Mouse (Mus musculus) intestine, embryonic 14.5 days (tissue): Measurements from ENCODE around the gene Ccdc61. TPM values are rescaled to one million over a fixed set of nuclear protein-coding genes. Genes with fewer than 3 reads are reported as not detected.
"Not testable (repeated sequence)": the region's sequence is repeated elsewhere in the genome, so short reads cannot be mapped to it uniquely, and the experiment has no call there.

Experiments
- ATAC-seq: fragments of 200-750 bp; cut with Nextera tagmentation; replicated peaks from 2 replicates; pipeline ENCODE4 v1.8.0; 2017; ENCODE audit warnings: low read depth, moderate number of reproducible peaks, moderate TSS enrichment, moderate library complexity; ENCODE audit not compliant: low FRiP score, low TSS enrichment
- DNase-seq: peaks from one replicate; pipeline ENCODE4 v3.0.0-alpha.2; 2018; ENCODE audit warnings: low spot score
- H3K27ac ChIP-seq: fragments of 300-500 bp; sonication (generic); 2 replicates; pipeline ENCODE4 v1.5.1; 2014; ENCODE audit warnings: low read depth, mild to moderate bottlenecking, control low read depth
- H3K27me3 ChIP-seq: fragments of 300-500 bp; sonication (generic); replicated peaks from 2 replicates; pipeline ENCODE4 v1.6.1; 2014; ENCODE audit warnings: low read length, control low read depth; ENCODE audit not compliant: control insufficient read depth, insufficient read depth
- H3K36me3 ChIP-seq: fragments of 300-500 bp; sonication (generic); 2 replicates; pipeline ENCODE4 v1.6.1; 2014; ENCODE audit warnings: low read length, control low read depth; ENCODE audit not compliant: control insufficient read depth, insufficient read depth
- H3K4me1 ChIP-seq: fragments of 300-500 bp; sonication (generic); replicated peaks from 2 replicates; pipeline ENCODE4 v1.6.1; 2014; ENCODE audit warnings: low read length, control low read depth, mixed read lengths; ENCODE audit not compliant: control insufficient read depth, insufficient read depth
- H3K4me2 ChIP-seq: fragments of 300-500 bp; sonication (generic); 2 replicates; pipeline ENCODE4 v1.6.1; 2014; ENCODE audit warnings: low read length
- H3K4me3 ChIP-seq: fragments of 300-500 bp; sonication (generic); 2 replicates; pipeline ENCODE4 v1.5.1; 2014; ENCODE audit warnings: low read depth, low read length, control low read depth, mixed read lengths
- H3K9ac ChIP-seq: fragments of 300-500 bp; sonication (generic); 2 replicates; pipeline ENCODE4 v1.6.1; 2014; ENCODE audit warnings: mild to moderate bottlenecking, low read length
- H3K9me3 ChIP-seq: fragments of 300-500 bp; sonication (generic); 2 replicates; pipeline ENCODE4 v1.6.1; 2016; ENCODE audit warnings: low read length, control low read depth; ENCODE audit not compliant: control insufficient read depth
- WGBS: fragments of 180-500 bp; shearing (Covaris S2); extraction: QIAGEN DNeasy Blood & Tissue Kit; methylation state at CpG from one replicate; pipeline ENCODE4 v1.1.7; 2014; 5-methylcytosine and 5-hydroxymethylcytosine counted together
- polyA plus RNA-seq: library from polyadenylated mRNA; unstranded; fragments of >200 nt; fragmentation: Nextera tagmentation; extraction: Ambion mirVana; gene quantifications from 2 replicates; pipeline ENCODE4 v1.2.1, GENCODE M21; 2014

Ccdc61 gene
- polyA plus RNA-seq, 1 experiment from 2014 or later: 21.7 TPM

DNA sequence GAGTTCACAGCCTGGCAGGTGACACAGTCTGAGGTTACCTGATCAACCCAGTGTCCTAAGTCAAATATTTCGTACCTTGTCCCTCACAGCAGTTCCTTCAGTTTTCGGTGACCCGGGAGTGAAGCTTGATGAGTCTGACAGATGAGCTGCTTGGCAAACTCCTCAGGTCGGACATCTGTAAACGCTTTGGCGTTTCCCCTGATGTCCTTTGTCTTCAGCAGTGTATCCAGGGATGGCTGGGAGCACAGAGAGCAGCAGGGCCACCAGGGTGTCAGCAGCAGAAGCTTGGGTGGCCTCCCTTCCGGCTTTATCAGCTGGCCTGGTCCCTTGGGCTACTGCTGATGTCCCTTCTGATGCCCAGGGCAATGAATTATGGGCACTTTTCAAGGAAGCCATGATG, 31.5 kb downstream of the Ccdc61 start:
- Histone ChIP-seq H3K27ac (no peak overlapping the region), H3K9ac (no peak overlapping the region), H3K9me3 (no peaks in the 10 kb centered on the region), H3K4me2 (no peak overlapping the region), H3K4me1 (no peaks in the 10 kb centered on the region), H3K36me3 (no peaks in the 10 kb centered on the region), H3K4me3 (no peak overlapping the region), H3K27me3 (no peaks in the 10 kb centered on the region)
- ATAC-seq (no peak), DNase-seq (no peak)
- 68% methylated on average over 7 of the region's 7 CpGs for WGBS

DNA sequence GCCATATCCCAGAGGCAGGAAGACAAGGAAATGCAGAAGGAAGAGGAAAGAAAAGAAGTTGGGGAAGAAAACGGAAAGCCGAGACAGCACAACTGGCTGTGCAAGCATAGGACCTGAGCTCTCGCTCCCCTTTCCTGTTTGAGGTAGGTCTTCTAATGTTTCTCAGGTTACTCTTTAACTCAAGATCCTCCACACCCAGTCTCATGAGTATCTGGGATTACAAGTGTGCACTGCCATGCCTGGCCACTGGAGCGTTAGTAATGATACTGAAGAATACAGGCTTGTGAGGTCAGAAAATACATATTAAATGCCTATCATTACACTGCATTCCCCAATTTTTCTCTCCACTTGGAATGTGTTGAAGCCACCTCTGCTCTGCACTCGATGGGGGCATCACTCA, 34.8 kb downstream of the Ccdc61 start:
- H3K36me3 ChIP-seq: no peaks in the 10 kb centered on the region
- 84% methylated on average over 5 of the region's 5 CpGs for WGBS
- ATAC-seq: no peak
- H3K4me3 ChIP-seq: no peak overlapping the region
- DNase-seq: no peak
- H3K4me2 ChIP-seq: no peak overlapping the region
- 0 out of 2 replicates have a peak, but pooled peaks cover 3% of the 10 kb centered on the region for H3K4me1 ChIP-seq
- H3K9ac ChIP-seq: no peak overlapping the region
- H3K9me3 ChIP-seq: no peaks in the 10 kb centered on the region
- H3K27ac ChIP-seq: no peak overlapping the region
- H3K27me3 ChIP-seq: no peaks in the 10 kb centered on the region

DNA sequence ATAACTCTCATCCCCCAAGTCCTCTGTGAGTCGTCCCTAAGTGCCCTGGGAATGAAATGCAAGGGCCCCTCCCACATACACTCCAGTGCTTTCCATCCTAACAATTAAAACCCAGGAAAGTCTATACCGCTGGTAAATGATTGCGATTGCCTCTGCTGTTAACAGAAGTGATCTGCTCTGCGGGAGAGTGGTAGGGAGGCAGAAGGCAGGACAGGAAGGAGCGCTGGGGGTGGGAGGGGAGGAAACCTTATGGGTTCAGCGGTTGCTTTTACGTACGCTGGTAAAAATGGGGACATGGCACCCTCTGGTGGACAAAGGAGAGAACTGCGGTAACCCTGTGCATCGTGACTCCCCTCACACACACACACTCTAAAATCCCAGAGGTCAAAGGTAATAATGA, 37.0 kb downstream of the Ccdc61 start:
- H3K27me3 ChIP-seq: no peaks in the 10 kb centered on the region
- H3K4me3 ChIP-seq: peak overlapping the region; percentile 35
- H3K4me1 ChIP-seq: 0 out of 2 replicates have a peak, but pooled peaks cover 3% of the 10 kb centered on the region
- peak; percentile 71 for ATAC-seq
- H3K4me2 ChIP-seq: peak overlapping the region; percentile 70
- H3K36me3 ChIP-seq: no peaks in the 10 kb centered on the region
- H3K9ac ChIP-seq: peak overlapping the region; percentile 41
- WGBS: 0% methylated on average over 10 of the region's 10 CpGs
- H3K9me3 ChIP-seq: peaks cover 5% of the 10 kb centered on the region; the same call in 1 of the 2 replicates
- no peak overlapping the region for H3K27ac ChIP-seq
- peak; percentile 89 for DNase-seq

DNA sequence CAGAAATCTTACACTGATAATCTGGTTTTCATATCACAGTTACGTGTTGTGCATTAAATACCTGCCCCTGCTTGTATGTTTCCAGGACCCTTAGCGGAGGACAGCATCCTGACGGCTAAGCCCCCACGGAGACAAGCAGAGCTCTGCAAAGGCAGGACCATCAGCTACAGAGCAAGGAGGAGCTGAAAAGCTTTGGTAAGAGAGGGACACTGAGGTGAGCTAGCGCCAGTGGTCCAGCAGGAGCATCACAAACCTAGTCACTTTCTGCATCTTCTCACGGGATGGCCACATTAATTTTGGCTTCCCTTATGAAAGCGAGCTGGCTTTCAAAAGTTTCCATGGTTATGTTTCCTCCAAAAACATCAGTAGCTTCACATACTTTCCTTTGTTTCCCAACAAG, 37.4 kb downstream of the Ccdc61 start:
- peak overlapping the region; percentile 35 for H3K4me3 ChIP-seq
- WGBS: 5% methylated on average over 7 of the region's 7 CpGs
- no peaks in the 10 kb centered on the region for H3K36me3 ChIP-seq
- H3K9ac ChIP-seq: peak overlapping the region; percentile 41
- peaks cover 5% of the 10 kb centered on the region; the same call in 1 of the 2 replicates for H3K9me3 ChIP-seq
- peak; percentile 37; the same call in 1 of the 2 replicates for ATAC-seq
- H3K27ac ChIP-seq: no peak overlapping the region
- peak; percentile 63 for DNase-seq
- H3K27me3 ChIP-seq: no peaks in the 10 kb centered on the region
- 0 out of 2 replicates have a peak, but pooled peaks cover 3% of the 10 kb centered on the region for H3K4me1 ChIP-seq
- H3K4me2 ChIP-seq: peak overlapping the region; percentile 70

DNA sequence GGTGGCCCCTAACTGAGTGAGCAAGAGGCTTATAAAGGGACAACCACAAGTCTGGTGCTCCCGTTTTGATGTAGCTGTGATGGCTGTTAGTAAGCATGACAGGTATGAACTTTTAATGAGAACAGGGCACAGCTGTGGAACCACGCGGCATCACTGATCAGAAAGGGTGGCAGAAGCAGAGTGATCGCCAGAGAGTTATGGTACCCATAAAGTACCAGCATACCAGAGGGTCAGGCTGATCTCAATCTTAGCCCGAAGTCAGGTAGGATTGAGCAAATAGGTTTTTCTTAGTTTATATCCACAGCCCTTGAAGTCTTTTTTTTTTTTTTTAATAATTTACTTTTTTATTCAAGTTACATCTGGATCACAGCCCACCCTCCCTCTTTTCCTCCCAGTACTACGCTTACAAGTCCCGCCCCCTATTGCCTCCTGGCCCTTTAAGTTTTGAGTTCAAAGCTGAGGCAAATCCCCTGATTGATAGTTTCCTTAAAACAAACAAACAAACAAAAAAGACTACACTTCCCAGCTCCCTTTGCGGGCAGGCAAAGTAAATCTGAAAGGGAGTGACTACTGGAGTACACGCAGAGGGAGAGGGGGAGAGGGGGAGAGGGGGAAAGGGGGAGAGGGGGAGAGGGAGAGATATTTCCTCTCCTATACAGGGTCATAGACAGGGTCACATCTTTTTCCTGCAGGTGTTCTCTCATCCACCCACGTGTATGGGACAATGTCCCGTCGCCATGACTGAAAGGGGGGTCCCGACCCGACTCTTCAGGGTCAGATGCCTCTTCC, 38.0 kb downstream of the Ccdc61 start:
- DNase-seq (no peak), ATAC-seq (peak; percentile 45; the same call in 1 of the 2 replicates)
- WGBS: 28% methylated on average over 13 of the region's 14 CpGs
- peak overlapping the region; percentile 70 for H3K4me2 ChIP-seq
- H3K36me3 ChIP-seq: no peaks in the 10 kb centered on the region
- H3K27me3 ChIP-seq: no peaks in the 10 kb centered on the region
- no peak overlapping the region for H3K27ac ChIP-seq
- H3K9me3 ChIP-seq: peaks cover 5% of the 10 kb centered on the region; the same call in 1 of the 2 replicates
- peak overlapping the region; percentile 35 for H3K4me3 ChIP-seq
- 0 out of 2 replicates have a peak, but pooled peaks cover 3% of the 10 kb centered on the region for H3K4me1 ChIP-seq
- peak overlapping the region; percentile 41; the same call in 1 of the 2 replicates for H3K9ac ChIP-seq

DNA sequence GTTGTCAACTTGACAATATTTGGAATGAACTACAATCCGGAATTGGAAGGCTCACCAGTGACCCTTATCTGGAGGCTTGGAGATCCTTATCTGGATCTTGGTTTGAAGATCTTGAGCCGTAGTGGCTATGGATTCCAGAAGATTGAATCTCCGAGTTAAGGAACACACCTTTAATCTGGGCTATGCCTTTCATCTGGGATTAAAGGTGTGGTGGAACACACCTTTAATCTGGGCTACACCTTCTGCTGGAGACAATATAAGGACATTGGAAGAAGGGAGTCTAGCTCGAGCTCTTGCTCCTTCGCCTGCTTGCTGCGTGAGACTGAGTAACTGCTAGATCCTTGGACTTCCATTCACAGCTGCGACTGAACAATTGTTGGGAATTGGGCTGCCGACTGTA, 39.2 kb downstream of the Ccdc61 start, which contains the start of gene Pglyrp1:
Gene Pglyrp1 (plus strand): TSS at position 301 of the 400 bp plus-strand sequence.
- not testable (repeated sequence) for H3K36me3 ChIP-seq, H3K4me3 ChIP-seq, DNase-seq, ATAC-seq, H3K27me3 ChIP-seq, H3K4me2 ChIP-seq, H3K4me1 ChIP-seq, H3K27ac ChIP-seq, H3K9ac ChIP-seq, H3K9me3 ChIP-seq
- WGBS: no CpG with 5 or more reads among the region's 8 CpGs

DNA sequence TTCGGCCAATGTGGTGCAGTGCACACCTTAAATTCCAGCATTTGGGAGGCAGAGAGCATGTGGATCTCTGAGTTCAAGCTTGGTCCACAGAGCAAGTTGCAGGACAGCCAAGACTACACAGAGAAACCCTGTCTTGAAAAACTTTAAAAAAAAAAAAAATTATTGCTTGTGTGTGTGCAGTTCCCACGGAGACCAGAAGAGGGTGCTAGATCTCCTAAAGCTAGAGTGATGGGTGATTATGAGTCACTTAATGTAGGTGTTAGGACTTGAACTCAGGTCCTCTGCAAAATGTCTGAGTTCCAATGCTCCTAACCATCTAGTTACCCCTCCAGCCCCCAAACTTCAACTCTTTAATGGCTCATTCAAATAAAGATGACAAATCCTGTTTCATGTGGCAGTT, 41.7 kb downstream of the Ccdc61 start:
- no peaks in the 10 kb centered on the region for H3K36me3 ChIP-seq
- H3K9me3 ChIP-seq: peaks cover 5% of the 10 kb centered on the region; the same call in 1 of the 2 replicates
- H3K4me2 ChIP-seq: no peak overlapping the region
- DNase-seq: no peak
- H3K9ac ChIP-seq: no peak overlapping the region
- H3K27me3 ChIP-seq: no peaks in the 10 kb centered on the region
- no peak overlapping the region for H3K4me3 ChIP-seq
- 92% methylated on average over 2 of the region's 2 CpGs for WGBS
- no peak overlapping the region for H3K27ac ChIP-seq
- no peak for ATAC-seq
- 0 out of 2 replicates have a peak, but pooled peaks cover 3% of the 10 kb centered on the region for H3K4me1 ChIP-seq

DNA sequence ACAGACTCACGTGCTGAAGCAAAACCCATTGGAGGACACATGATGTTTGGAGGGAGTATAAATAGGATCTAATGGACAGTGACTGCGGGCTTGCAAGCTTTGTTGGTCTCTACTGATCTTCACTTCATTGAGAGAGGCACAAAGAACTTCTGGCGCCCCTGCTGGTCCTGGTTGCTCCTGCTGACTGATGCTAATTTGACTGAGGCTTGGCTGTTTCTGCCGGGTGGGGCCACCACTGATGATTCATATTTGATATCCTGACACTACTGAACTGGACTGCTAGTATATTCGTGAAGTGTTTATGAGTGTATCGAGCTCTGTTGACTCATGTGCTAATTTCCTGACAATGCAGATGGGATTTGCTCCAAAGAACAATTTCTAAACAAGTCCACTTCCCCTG, 47.4 kb downstream of the Ccdc61 start:
- Histone ChIP-seq H3K9me3 (no peaks in the 10 kb centered on the region), H3K4me3 (no peak overlapping the region), H3K9ac (no peak overlapping the region), H3K27ac (no peak overlapping the region), H3K27me3 (no peaks in the 10 kb centered on the region), H3K4me1 (peaks cover 9% of the 10 kb centered on the region), H3K4me2 (no peak overlapping the region), H3K36me3 (no peaks in the 10 kb centered on the region)
- WGBS: 82% methylated on average over 6 of the region's 6 CpGs
- DNase-seq (no peak), ATAC-seq (no peak)
